Mouse (Mus musculus): ENCODE measurements around the gene Gm49366. TPM values are rescaled to one million over a fixed set of nuclear protein-coding genes. Genes with fewer than 3 reads are reported as not detected.
A peak's percentile ranks its signal among the peaks of the same experiment; 100 is the strongest.
"Not testable (repeated sequence)": the region's sequence is repeated elsewhere in the genome, so short reads cannot be mapped to it uniquely, and the experiment has no call there.

Gm49366 gene
- polyA plus RNA-seq, 1 experiment from 2014 or later = not detected

DNA sequence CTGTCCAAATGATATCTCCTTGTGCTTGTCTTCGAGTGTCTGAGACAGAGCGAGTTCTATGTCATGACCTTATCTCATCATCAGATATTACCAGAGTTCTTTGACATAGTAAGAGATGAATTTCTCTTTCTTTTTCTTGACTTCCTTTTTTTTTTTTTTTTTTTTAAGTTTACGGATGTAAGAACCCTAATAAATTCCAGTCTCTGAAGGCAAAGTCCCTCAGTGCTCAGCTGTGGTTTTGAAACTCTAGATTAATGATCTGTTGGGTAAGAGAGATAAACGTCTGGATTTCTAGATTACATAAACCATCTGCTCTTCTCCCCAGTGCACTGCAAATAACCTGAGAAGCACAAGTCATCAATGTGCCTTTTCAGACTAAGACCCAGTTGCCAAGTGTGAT lies 4.6 kb upstream of the Gm49366 start:
- Histone ChIP-seq H3K9ac (no peak overlapping the region), H3K4me2 (no peak overlapping the region), H3K36me3 (no peaks in the 10 kb centered on the region), H3K9me3 (no peaks in the 10 kb centered on the region), H3K27me3 (no peaks in the 10 kb centered on the region), H3K4me1 (no peaks in the 10 kb centered on the region), H3K27ac (no peak overlapping the region), H3K4me3 (no peak overlapping the region)
- no peak for ATAC-seq (ENCODE audit: insufficient number of reproducible peaks, low FRiP score, low TSS enrichment, low read depth)
- WGBS = 42% methylated on average over 4 of the region's 4 CpGs

DNA sequence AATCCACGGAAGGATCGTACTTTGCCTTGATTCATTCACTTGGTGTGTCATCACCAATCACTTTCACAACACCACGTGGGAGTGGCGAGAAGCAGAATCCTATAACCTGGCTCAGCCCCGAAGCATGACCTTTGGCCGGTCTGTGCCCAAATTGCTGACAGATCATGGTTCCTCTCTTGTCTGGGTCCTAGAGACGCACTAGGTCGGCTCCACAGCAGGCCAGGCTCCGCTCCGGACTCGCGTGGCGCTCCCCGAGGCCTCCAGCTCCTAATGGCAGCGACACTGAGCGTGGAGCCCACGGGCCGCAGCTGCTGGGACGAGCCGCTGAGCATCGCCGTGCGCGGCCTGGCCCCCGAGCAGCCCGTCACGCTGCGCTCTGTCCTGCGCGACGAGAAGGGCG lies 494 bp upstream of the Gm49366 start, which contains the start of gene Acot4:
Acot4 (plus strand) TSS at position 139 of the 400 bp plus-strand sequence.
- ATAC-seq (ENCODE audit: insufficient number of reproducible peaks, low FRiP score, low TSS enrichment, low read depth); H3K27me3 ChIP-seq; H3K9me3 ChIP-seq; H3K27ac ChIP-seq; H3K4me1 ChIP-seq; H3K36me3 ChIP-seq: not testable (repeated sequence)
- 0 out of 2 replicates have a peak within 1 kb of the TSS, but pooled peaks have one; percentile 20 for H3K9ac ChIP-seq
- H3K4me3 ChIP-seq = peak within 1 kb of the TSS; percentile 46
- H3K4me2 ChIP-seq = peak within 1 kb of the TSS; percentile 67
- WGBS = 7% methylated on average over 22 of the region's 32 CpGs

DNA sequence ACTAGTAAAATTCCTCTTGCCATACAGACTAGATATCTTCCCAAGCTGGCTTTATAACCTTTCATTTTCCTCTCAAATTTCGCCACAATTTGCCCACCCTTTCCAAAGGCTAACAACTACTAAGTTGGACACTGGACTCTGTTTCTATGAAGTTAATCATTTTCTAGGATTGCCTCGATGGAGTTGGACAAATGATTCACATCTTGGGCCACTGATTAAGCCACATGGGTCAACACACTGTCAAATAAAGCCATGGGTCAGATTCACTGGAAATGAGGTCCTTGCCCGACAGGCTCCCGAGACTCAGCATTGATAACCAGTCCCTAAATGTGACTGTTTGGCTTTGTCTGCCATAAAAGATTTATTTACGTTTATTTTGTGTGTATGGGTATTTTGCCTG lies 3.5 kb downstream of the Gm49366 start:
- no peak for ATAC-seq (ENCODE audit: insufficient number of reproducible peaks, low FRiP score, low TSS enrichment, low read depth)

DNA sequence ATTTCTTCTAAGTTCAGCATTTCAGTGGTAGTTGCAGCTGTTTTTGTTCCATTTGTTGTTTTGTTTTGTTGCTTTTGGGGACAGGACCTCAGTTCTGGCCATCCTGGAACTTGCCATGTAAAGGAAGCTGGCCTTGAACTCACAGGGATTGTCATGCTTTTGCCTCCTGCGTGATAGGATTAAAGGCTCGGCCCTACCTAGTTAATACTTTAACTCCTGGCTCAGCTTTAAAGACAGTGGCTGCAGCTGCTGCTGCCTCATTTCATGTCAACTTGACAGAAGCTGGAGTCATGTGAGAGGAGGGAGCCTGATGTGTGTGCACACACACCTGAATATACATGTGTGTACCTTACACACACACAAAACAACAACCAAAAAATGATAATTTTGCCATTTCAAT lies 5.3 kb downstream of the Gm49366 start:
- no peaks in the 10 kb centered on the region for H3K4me1 ChIP-seq

More for the DNA sequence above, 3.5 kb downstream of the Gm49366 start:
- H3K9me3 ChIP-seq = no peaks in the 10 kb centered on the region
- H3K4me2 ChIP-seq = no peak overlapping the region
- no peaks in the 10 kb centered on the region for H3K36me3 ChIP-seq
- H3K27me3 ChIP-seq = no peaks in the 10 kb centered on the region
- no peak overlapping the region for H3K9ac ChIP-seq
- H3K4me1 ChIP-seq = no peaks in the 10 kb centered on the region
- H3K4me3 ChIP-seq = no peak overlapping the region
- 84% methylated on average over 5 of the region's 5 CpGs for WGBS
- H3K27ac ChIP-seq = no peak overlapping the region

DNA sequence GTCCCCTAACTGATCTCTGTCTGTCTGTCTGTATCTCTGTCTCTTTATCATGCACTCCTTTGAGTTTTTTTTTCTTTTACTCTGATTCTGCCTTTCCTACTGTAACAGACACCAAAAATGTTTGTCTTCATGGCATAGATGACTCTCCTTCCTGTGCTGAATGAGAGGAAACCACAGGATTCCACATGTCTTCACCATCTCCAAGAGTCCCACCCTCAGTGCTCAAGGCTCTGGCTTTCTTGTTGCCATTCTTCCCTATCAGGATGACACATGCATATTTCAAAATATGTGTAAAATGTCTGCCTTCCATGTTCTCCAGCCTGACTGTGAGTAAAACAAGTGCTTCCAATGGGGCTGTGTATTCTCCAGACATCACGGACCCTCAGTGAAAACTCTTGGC lies 8.2 kb downstream of the Gm49366 start:
- no peak for ATAC-seq (ENCODE audit: insufficient number of reproducible peaks, low FRiP score, low TSS enrichment, low read depth)
- H3K9me3 ChIP-seq = no peaks in the 10 kb centered on the region; the same call in 1 of the 2 replicates
- no peak overlapping the region for H3K4me3 ChIP-seq
- WGBS = 95% methylated on average over 1 of the region's 1 CpGs
- no peak overlapping the region for H3K27ac ChIP-seq
- H3K4me1 ChIP-seq = no peaks in the 10 kb centered on the region
- H3K27me3 ChIP-seq = no peaks in the 10 kb centered on the region
- no peak overlapping the region for H3K4me2 ChIP-seq
- no peak overlapping the region for H3K9ac ChIP-seq
- H3K36me3 ChIP-seq = no peaks in the 10 kb centered on the region

More for the DNA sequence above, 5.3 kb downstream of the Gm49366 start:
- Histone ChIP-seq H3K9me3 (no peaks in the 10 kb centered on the region; the same call in 1 of the 2 replicates), H3K4me3 (no peak overlapping the region), H3K27me3 (no peaks in the 10 kb centered on the region), H3K9ac (no peak overlapping the region), H3K36me3 (no peaks in the 10 kb centered on the region), H3K4me2 (no peak overlapping the region), H3K27ac (no peak overlapping the region)
- ATAC-seq (ENCODE audit: insufficient number of reproducible peaks, low FRiP score, low TSS enrichment, low read depth) = no peak
- 59% methylated on average over 2 of the region's 2 CpGs for WGBS

DNA sequence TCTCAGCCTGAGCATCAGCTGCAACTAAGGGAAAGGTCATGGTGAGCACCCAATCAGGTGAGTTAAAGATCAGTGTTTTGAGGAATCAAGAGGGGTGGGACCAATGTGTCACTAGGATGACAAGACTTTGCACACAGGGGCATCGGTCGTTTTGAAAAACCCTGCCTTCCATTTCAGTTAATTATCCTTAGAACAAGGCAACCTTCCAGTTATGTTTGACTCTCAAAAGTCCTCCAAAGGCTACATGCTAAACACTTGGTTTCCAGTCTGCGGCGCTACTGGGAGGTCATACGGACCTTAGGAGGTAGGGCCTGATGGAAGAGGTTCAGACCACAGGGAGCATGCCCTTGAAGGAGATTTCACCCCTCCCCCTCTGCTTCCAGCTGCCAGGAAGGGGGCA lies 12.0 kb downstream of the Gm49366 start:
- H3K4me3 ChIP-seq; H3K4me2 ChIP-seq; H3K9ac ChIP-seq; H3K4me1 ChIP-seq; H3K27ac ChIP-seq; ATAC-seq (ENCODE audit: insufficient number of reproducible peaks, low FRiP score, low TSS enrichment, low read depth); H3K36me3 ChIP-seq; H3K9me3 ChIP-seq: not testable (repeated sequence)
- WGBS = 80% methylated on average over 5 of the region's 5 CpGs
- H3K27me3 ChIP-seq = peaks cover 16% of the 10 kb centered on the region

DNA sequence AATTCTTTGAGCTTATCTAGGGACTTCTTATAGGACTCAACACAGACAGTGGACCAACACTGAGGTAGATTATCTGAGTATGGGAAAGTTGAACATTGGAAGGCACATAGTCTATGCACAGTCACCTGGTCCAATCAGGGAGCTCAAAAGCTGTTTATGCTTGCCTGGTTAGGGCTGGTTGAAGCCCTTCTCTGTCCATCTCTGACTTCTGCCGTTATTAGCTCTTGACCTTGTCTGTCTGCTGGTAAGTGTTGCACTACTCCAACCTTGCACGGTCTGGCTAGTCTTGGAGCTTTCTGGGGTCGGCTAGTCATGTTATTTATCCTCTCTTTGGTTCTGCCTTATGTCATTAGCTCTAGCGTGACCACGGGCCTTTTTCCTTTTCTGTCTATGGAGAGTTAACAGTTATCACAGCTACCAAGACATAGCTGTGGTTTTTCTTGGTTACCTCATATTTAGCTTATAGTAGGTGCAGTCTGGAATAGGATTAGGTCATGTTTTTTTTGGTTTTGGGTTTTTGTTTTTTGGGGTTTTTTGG lies 13.3 kb downstream of the Gm49366 start, which contains the start of gene Acot3:
Acot3 (plus strand) TSS at position 208 of the 538 bp plus-strand sequence.
- no peak for ATAC-seq (ENCODE audit: insufficient number of reproducible peaks, low FRiP score, low TSS enrichment, low read depth)
- 77% methylated on average over 5 of the region's 5 CpGs for WGBS
- Histone ChIP-seq H3K4me3 (peak within 1 kb of the TSS; percentile 43; the same call in 1 of the 2 replicates), H3K27me3 (peaks cover 16% of the 10 kb centered on the region), H3K9me3 (no peaks in the 10 kb centered on the region; the same call in 1 of the 2 replicates), H3K36me3 (no peaks in the 10 kb centered on the region), H3K4me1 (peaks cover 6% of the 10 kb centered on the region), H3K27ac (no peak within 1 kb of the TSS), H3K9ac (no peak within 1 kb of the TSS), H3K4me2 (no peak within 1 kb of the TSS)

DNA sequence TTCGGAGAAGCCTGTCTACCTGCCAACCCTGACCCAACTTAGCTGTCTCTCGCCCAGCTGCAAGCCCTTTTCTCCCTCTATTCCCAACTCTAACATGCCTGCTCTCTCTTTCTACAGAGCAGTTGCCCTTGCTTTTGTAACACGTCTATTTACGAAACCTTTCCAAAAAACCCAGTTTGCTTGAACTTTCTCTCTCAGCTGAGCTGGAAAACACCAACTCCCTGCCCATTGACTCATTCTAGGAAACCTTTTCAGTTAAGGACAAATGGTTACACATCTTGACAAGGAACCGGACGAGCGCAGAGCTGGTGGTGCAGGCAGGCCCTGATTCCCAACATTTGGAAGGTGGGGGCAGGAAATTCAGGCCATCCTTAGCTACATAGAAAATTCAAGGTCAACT lies 13.9 kb downstream of the Gm49366 start:
- Histone ChIP-seq H3K27me3 (peaks cover 16% of the 10 kb centered on the region), H3K27ac (no peak overlapping the region), H3K36me3 (no peaks in the 10 kb centered on the region), H3K4me3 (0 out of 2 replicates have a peak overlapping the region, but pooled peaks have one; percentile 43), H3K4me2 (no peak overlapping the region), H3K4me1 (peaks cover 6% of the 10 kb centered on the region), H3K9ac (no peak overlapping the region), H3K9me3 (no peaks in the 10 kb centered on the region; the same call in 1 of the 2 replicates)
- 90% methylated on average over 7 of the region's 7 CpGs for WGBS
- ATAC-seq (ENCODE audit: insufficient number of reproducible peaks, low FRiP score, low TSS enrichment, low read depth) = no peak

DNA sequence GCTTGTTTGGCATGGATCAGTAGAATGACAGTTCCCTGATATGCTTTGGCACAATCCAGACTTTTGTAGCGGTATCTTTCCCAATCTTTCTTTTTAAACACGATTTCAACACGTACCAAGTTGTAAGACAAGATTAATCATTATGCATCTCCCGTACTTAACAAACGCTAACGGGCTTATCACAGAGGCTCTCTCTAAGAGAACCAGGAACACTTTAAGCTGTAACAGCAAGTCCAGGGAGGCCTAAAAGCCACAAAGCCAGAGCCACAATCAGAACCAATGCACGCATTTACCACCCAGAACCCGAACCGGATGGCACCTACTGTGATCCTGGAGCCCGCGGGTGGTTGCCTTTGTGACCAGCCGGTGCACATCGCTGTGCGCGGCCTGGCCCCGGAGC lies 14.4 kb downstream of the Gm49366 start:
- WGBS = 12% methylated on average over 16 of the region's 16 CpGs
- Histone ChIP-seq H3K4me3 (peak overlapping the region; percentile 43), H3K9ac (no peak overlapping the region), H3K27me3 (peaks cover 16% of the 10 kb centered on the region), H3K9me3 (no peaks in the 10 kb centered on the region; the same call in 1 of the 2 replicates), H3K27ac (no peak overlapping the region), H3K4me1 (peaks cover 6% of the 10 kb centered on the region), H3K4me2 (peak overlapping the region; percentile 84), H3K36me3 (no peaks in the 10 kb centered on the region)
- no peak for ATAC-seq (ENCODE audit: insufficient number of reproducible peaks, low FRiP score, low TSS enrichment, low read depth)

DNA sequence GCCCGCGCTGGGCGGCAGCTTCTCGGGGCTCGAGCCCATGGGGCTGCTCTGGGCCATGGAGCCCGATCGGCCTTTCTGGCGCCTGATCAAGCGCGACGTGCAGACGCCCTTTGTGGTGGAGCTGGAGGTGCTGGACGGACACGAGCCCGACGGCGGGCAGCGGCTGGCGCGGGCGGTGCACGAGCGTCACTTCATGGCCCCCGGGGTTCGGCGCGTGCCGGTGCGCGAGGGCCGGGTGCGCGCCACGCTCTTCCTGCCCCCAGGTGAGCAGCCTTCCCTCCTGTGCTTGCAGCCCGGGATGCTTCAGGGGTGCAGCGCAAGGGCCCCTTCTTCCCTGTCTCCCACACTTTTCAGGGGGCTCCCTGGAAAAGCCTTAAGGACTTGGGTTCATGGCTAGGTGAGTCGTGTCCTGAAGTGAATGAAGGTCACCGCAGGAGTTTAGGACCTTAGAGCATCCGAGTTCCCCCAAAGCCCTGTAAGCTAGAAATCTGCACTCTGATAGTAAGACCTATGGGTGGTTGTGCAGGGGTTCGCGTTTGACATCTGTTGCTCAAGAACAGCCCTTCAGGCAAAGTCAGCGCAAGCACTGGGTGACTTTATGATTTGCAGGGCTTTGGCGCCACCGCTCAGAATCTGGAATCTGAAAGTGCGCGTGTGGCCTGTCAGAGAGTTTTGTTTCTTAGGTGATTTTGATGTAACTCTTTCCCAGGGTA lies 15.1 kb downstream of the Gm49366 start:
- Histone ChIP-seq H3K9ac (peak overlapping the region; percentile 35; the same call in 1 of the 2 replicates), H3K4me2 (peak overlapping the region; percentile 84), H3K27me3 (peaks cover 16% of the 10 kb centered on the region), H3K4me3 (peak overlapping the region; percentile 43), H3K9me3 (no peaks in the 10 kb centered on the region), H3K27ac (no peak overlapping the region), H3K36me3 (no peaks in the 10 kb centered on the region), H3K4me1 (peaks cover 6% of the 10 kb centered on the region)
- WGBS = 2% methylated on average over 41 of the region's 46 CpGs
- no peak for ATAC-seq (ENCODE audit: insufficient number of reproducible peaks, low FRiP score, low TSS enrichment, low read depth)

DNA sequence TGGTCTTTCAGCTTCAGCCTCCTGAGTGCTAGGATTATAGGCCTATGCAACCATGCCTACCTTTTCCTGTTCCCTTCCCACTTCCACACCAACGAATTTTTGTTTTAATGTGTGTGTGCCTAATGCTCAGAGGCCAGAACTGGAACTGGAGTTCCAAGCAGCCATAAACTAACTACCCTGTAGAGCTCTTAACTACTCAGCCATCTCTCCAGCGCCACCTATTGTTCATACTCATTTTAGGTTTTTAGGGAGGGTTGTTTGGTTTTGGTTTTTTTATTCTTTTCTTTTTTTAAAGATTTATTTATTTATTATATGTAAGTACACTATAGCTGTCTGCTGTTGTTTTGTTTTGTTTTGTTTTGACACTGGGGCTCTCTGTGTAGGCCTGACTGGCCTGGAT lies 22.2 kb downstream of the Gm49366 start:
- H3K9ac ChIP-seq = no peak overlapping the region
- no peaks in the 10 kb centered on the region for H3K9me3 ChIP-seq
- H3K4me3 ChIP-seq = no peak overlapping the region
- no peak overlapping the region for H3K4me2 ChIP-seq
- H3K27me3 ChIP-seq = no peaks in the 10 kb centered on the region
- H3K36me3 ChIP-seq = no peaks in the 10 kb centered on the region
- no peak for ATAC-seq (ENCODE audit: insufficient number of reproducible peaks, low FRiP score, low TSS enrichment, low read depth)
- no peaks in the 10 kb centered on the region for H3K4me1 ChIP-seq
- WGBS = 42% methylated on average over 2 of the region's 2 CpGs
- no peak overlapping the region for H3K27ac ChIP-seq

DNA sequence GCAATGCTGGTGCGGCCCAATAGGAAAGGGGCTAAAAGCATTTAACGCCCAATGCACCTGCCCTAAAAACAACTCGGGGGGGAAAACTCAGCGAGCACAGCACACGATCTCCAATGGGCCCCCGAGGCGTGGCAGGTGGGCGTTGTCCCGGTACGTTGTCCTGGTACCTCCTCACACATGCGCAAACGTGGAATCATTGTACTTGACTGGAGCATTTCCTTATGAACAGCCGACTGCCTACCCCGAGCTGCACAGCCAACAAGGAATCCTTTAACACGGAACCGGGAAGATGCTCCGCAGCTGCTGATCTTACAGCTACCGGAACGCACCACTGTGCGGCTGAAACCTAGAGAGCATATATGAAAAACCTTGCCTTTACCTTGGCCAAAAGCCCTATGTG lies 23.6 kb downstream of the Gm49366 start:
- H3K4me2 ChIP-seq = no peak overlapping the region
- no peaks in the 10 kb centered on the region for H3K36me3 ChIP-seq
- no peaks in the 10 kb centered on the region for H3K9me3 ChIP-seq
- ATAC-seq (ENCODE audit: insufficient number of reproducible peaks, low FRiP score, low TSS enrichment, low read depth) = no peak
- no peak overlapping the region for H3K4me3 ChIP-seq
- H3K9ac ChIP-seq = no peak overlapping the region
- peaks cover 4% of the 10 kb centered on the region; the same call in 1 of the 2 replicates for H3K27me3 ChIP-seq
- 92% methylated on average over 20 of the region's 20 CpGs for WGBS
- no peak overlapping the region for H3K27ac ChIP-seq
- H3K4me1 ChIP-seq = no peaks in the 10 kb centered on the region

Data from limb, embryonic 15.5 days (tissue).